Mouse (Mus musculus) CH12.LX (cell line): ENCODE measurements around the gene Apbb1. TPM values are rescaled to one million over a fixed set of nuclear protein-coding genes. Genes with fewer than 3 reads are reported as not detected.

Source experiments
- DNase-seq: peaks from one replicate; pipeline ENCODE4 v3.0.0-alpha.2; 2013; ENCODE audit errors: extremely low read depth
- H3K27ac ChIP-seq: 2 replicates; pipeline ENCODE4 v1.5.1; 2012; ENCODE audit warnings: low read depth, mild to moderate bottlenecking, control low read depth, moderate library complexity; ENCODE audit not compliant: insufficient read depth
- H3K27me3 ChIP-seq: replicated peaks from 2 replicates; pipeline ENCODE3; 2012; ENCODE audit warnings: inconsistent platforms
- H3K36me3 ChIP-seq, 2 experiments: replicated peaks in 1 of 2; 2 replicates each; pipeline versions ENCODE3 to v1.6.1; 2012; ENCODE audit warnings: inconsistent platforms in 1 of 2, low read length in 1 of 2, mild to moderate bottlenecking in 1 of 2, mixed read lengths in 1 of 2, moderate library complexity in 1 of 2; ENCODE audit not compliant: control insufficient read depth in 1 of 2, insufficient read depth in 1 of 2
- H3K4me1 ChIP-seq, 2 experiments: 2 replicates each; pipeline ENCODE4 v1.6.1; 2012; ENCODE audit warnings: inconsistent platforms in 1 of 2, moderate library complexity in 1 of 2; ENCODE audit not compliant: insufficient read depth in 2 of 2, control insufficient read depth in 1 of 2
- H3K4me2 ChIP-seq: 2 replicates; pipeline ENCODE4 v1.6.1; 2012; ENCODE audit warnings: low read depth, mild to moderate bottlenecking, control low read depth; ENCODE audit not compliant: poor library complexity, insufficient read depth, severe bottlenecking
- H3K4me3 ChIP-seq, 3 experiments: fragments of 150-350 bp in 1 of 3; sonication (generic) in 1 of 3; replicated peaks in 1 of 3; 2 replicates each; pipeline versions ENCODE3 to v1.5.1; 2011 to 2012; ENCODE audit warnings: low read depth in 2 of 3, low read length in 2 of 3, mild to moderate bottlenecking in 2 of 3, moderate library complexity in 2 of 3, control low read depth in 1 of 3, improper control_type of control experiment in 1 of 3, inconsistent platforms in 1 of 3, mixed read lengths in 1 of 3; ENCODE audit not compliant: poor library complexity in 1 of 3
- H3K79me2 ChIP-seq: replicated peaks from 2 replicates; pipeline ENCODE4 v1.6.1; 2012; ENCODE audit warnings: mild to moderate bottlenecking, moderate library complexity; ENCODE audit not compliant: control insufficient read depth, poor library complexity, insufficient read depth, severe bottlenecking; ENCODE audit errors: extremely low read depth
- H3K9ac ChIP-seq: 2 replicates; pipeline ENCODE4 v1.6.1; 2012; ENCODE audit warnings: low read depth, mild to moderate bottlenecking, control low read depth, moderate library complexity; ENCODE audit not compliant: insufficient read depth
- H3K9me3 ChIP-seq: replicated peaks from 2 replicates; pipeline ENCODE3; 2012; ENCODE audit warnings: low read length, inconsistent platforms, mixed read lengths
- BHLHE40 ChIP-seq: IDR thresholded peaks from 2 replicates; pipeline ENCODE4 v1.6.1; 2011; ENCODE audit warnings: mild to moderate bottlenecking, low read depth, low read length, improper control_type of control experiment
- CHD2 ChIP-seq: IDR thresholded peaks from 2 replicates; pipeline ENCODE4 v1.6.1; 2011; ENCODE audit warnings: low read length, improper control_type of control experiment
- E2F4 ChIP-seq: IDR thresholded peaks from 2 replicates; pipeline ENCODE4 v1.6.1; 2011; ENCODE audit warnings: low read depth, low read length, improper control_type of control experiment; ENCODE audit not compliant: insufficient replicate concordance
- HCFC1 ChIP-seq: IDR thresholded peaks from 2 replicates; pipeline ENCODE4 v1.6.1; 2012; ENCODE audit warnings: low read depth, mild to moderate bottlenecking, inconsistent platforms, low read length, improper control_type of control experiment
- IRF4 ChIP-seq: IDR thresholded peaks from 2 replicates; pipeline ENCODE4 v1.6.1; 2014; ENCODE audit warnings: low read depth, mild to moderate bottlenecking, inconsistent platforms, low read length, improper control_type of control experiment
- JUN ChIP-seq: IDR thresholded peaks from 2 replicates; pipeline ENCODE4 v1.6.1; 2011; ENCODE audit warnings: low read depth, mild to moderate bottlenecking, low read length, improper control_type of control experiment, moderate library complexity; ENCODE audit not compliant: insufficient read depth
- KAT2A ChIP-seq: IDR thresholded peaks from 2 replicates; pipeline ENCODE4 v1.6.1; 2012; ENCODE audit warnings: low read length, improper control_type of control experiment, inconsistent platforms; ENCODE audit not compliant: insufficient replicate concordance
- MAFK ChIP-seq: IDR thresholded peaks from 2 replicates; pipeline ENCODE4 v1.6.1; 2011; ENCODE audit warnings: low read length, improper control_type of control experiment; ENCODE audit not compliant: insufficient replicate concordance
- MAX ChIP-seq: IDR thresholded peaks from 2 replicates; pipeline ENCODE4 v1.6.1; 2011; ENCODE audit warnings: low read length, improper control_type of control experiment
- MXI1 ChIP-seq: IDR thresholded peaks from 2 replicates; pipeline ENCODE4 v1.6.1; 2011; ENCODE audit warnings: mild to moderate bottlenecking, low read depth, low read length, improper control_type of control experiment
- PAX5 ChIP-seq: IDR thresholded peaks from 2 replicates; pipeline ENCODE4 v1.6.1; 2012; ENCODE audit warnings: low read length, inconsistent platforms, mixed read lengths
- POLR2A ChIP-seq: IDR thresholded peaks from 2 replicates; pipeline ENCODE4 v1.6.1; 2011; ENCODE audit warnings: low read depth, mild to moderate bottlenecking, improper control_type of control experiment, low read length
- RAD21 ChIP-seq: IDR thresholded peaks from 2 replicates; pipeline ENCODE4 v1.6.1; 2011; ENCODE audit warnings: low read depth, mild to moderate bottlenecking, low read length, improper control_type of control experiment, moderate library complexity
- TCF12 ChIP-seq: IDR thresholded peaks from 2 replicates; pipeline ENCODE4 v1.6.1; 2014; ENCODE audit warnings: low read depth, mild to moderate bottlenecking, inconsistent platforms, low read length, improper control_type of control experiment
- USF1 ChIP-seq: IDR thresholded peaks from 2 replicates; pipeline ENCODE4 v1.6.1; 2014; ENCODE audit warnings: low read depth, mild to moderate bottlenecking, inconsistent platforms, low read length, improper control_type of control experiment
- ZC3H11A ChIP-seq: IDR thresholded peaks from 2 replicates; pipeline ENCODE4 v1.6.1; 2012; ENCODE audit warnings: low read depth, mild to moderate bottlenecking, inconsistent platforms, low read length, improper control_type of control experiment
- ZMIZ1 ChIP-seq: IDR thresholded peaks from 2 replicates; pipeline ENCODE4 v1.6.1; 2012; ENCODE audit warnings: low read depth, mild to moderate bottlenecking, inconsistent platforms, low read length, improper control_type of control experiment
- ZNF384 ChIP-seq: IDR thresholded peaks from 2 replicates; pipeline ENCODE4 v1.6.1; 2012; ENCODE audit warnings: low read depth, low read length, improper control_type of control experiment, inconsistent platforms
- dilution Hi-C: fragments of 300-500 bp; cut with MboI; formaldehyde crosslinking; loops from 2 replicates; pipeline ENCODE4 v1.14.3; 2020; ENCODE audit warnings: low sequenced_read_pairs; ENCODE audit not compliant: extremely low pct_unique_long_range_greater_than_20kb, extremely low pct_ligation_motif_present
- in situ Hi-C: fragments of 300-500 bp; cut with MboI; formaldehyde crosslinking; loops from 3 replicates; pipeline ENCODE4 v1.14.3; 2019; ENCODE audit warnings: low sequenced_read_pairs, low pct_ligation_motif_present, low pct_unique_long_range_greater_than_20kb, mixed read lengths
- polyA plus RNA-seq: library from polyadenylated mRNA; unstranded; fragments of >175 nt; gene quantifications from 2 replicates; pipeline ENCODE4 v1.2.1, GENCODE M21; 2012; ENCODE audit warnings: low read depth; ENCODE audit not compliant: insufficient read length
- total RNA-seq, 2 experiments: library from RNA; depleted of rRNA; stranded (reverse); fragments of 300-350 nt in 1 of 2; fragments of >200 nt in 1 of 2; gene quantifications; 2 replicates each; pipeline ENCODE4 v1.2.3; 2012 to 2014

Apbb1 gene
- total and polyA plus RNA-seq, 3 experiments = 1.2 to 3.2 (median 2.1) TPM

GRCm38 (mm10) chr7:105576166-105576748 is 5.2 kb downstream of the Apbb1 start:
- no peak for TF ChIP-seq E2F4
- no peak for TF ChIP-seq IRF4
- no peak for TF ChIP-seq HCFC1
- DNase-seq = no peak
- Histone ChIP-seq H3K27ac (no peak overlapping the region), H3K4me3 (no peak overlapping the region), H3K79me2 (no peaks in the 10 kb centered on the region), H3K36me3 (no peaks in the 10 kb centered on the region), H3K9ac (no peak overlapping the region), H3K9me3 (no peaks in the 10 kb centered on the region), H3K4me1 (peaks cover 4 to 11% of the 10 kb centered on the region in 2 experiments; a peak in 3 of 4 replicates), H3K4me2 (no peak overlapping the region), H3K27me3 (peaks cover 36% of the 10 kb centered on the region)
- in situ Hi-C loops = no loop called here
- dilution Hi-C loops = no loop called here

GRCm38 (mm10) chr7:105574537-105574936 is 6.9 kb downstream of the Apbb1 start:
- Histone ChIP-seq H3K27ac (no peak overlapping the region), H3K9me3 (no peaks in the 10 kb centered on the region), H3K36me3 (no peaks in the 10 kb centered on the region), H3K4me3 (no peak overlapping the region), H3K4me2 (no peak overlapping the region), H3K27me3 (peaks cover 26% of the 10 kb centered on the region), H3K9ac (no peak overlapping the region), H3K4me1 (peaks cover 4 to 8% of the 10 kb centered on the region in 2 experiments; a peak in 3 of 4 replicates), H3K79me2 (no peaks in the 10 kb centered on the region)
- no peak for DNase-seq
- in situ Hi-C loops (no loop called here), dilution Hi-C loops (no loop called here)
- TF ChIP-seq E2F4 (no peak), ZMIZ1 (no peak), IRF4 (no peak), MXI1 (no peak), RAD21 (no peak), JUN (no peak), MAFK (no peak), ZNF384 (no peak), POLR2A (no peak), CHD2 (no peak), USF1 (no peak)

GRCm38 (mm10) chr7:105572949-105573348 is 8.5 kb downstream of the Apbb1 start:
- Histone ChIP-seq H3K27me3 (peaks cover 11% of the 10 kb centered on the region), H3K9ac (no peak overlapping the region), H3K36me3 (no peaks in the 10 kb centered on the region), H3K9me3 (no peaks in the 10 kb centered on the region), H3K4me1 (peaks cover 6 to 18% of the 10 kb centered on the region in 2 experiments; a peak in 3 of 4 replicates), H3K4me2 (no peak overlapping the region), H3K4me3 (no peak overlapping the region), H3K27ac (no peak overlapping the region), H3K79me2 (no peaks in the 10 kb centered on the region)
- TF ChIP-seq KAT2A (no peak), MAX (no peak), ZC3H11A (no peak), MXI1 (no peak), BHLHE40 (no peak), PAX5 (no peak), POLR2A (no peak), TCF12 (no peak)
- DNase-seq = no peak
- dilution Hi-C loops = no loop called here
- in situ Hi-C loops = no loop called here
